Mouse (Mus musculus) embryonic facial prominence, embryonic 11.5 days (tissue): ENCODE data around the gene Cyp2j6. TPM values are rescaled to one million over a fixed set of nuclear protein-coding genes. Genes with fewer than 3 reads are reported as not detected.

ENCODE experiments used
- ATAC-seq: fragments of 200-750 bp; cut with Nextera tagmentation; replicated peaks from 2 replicates; pipeline ENCODE4 v1.8.0; 2017; ENCODE audit warnings: low read depth; ENCODE audit not compliant: insufficient number of reproducible peaks, low FRiP score, low TSS enrichment
- DNase-seq: peaks from one replicate; pipeline ENCODE4 v3.0.0-alpha.2; 2015; ENCODE audit warnings: low spot score
- H3K27ac ChIP-seq: fragments of 300-500 bp; sonication (generic); replicated peaks from 2 replicates; pipeline ENCODE4 v1.5.1; 2014; ENCODE audit warnings: mild to moderate bottlenecking, low read depth, low read length, control low read depth
- H3K27me3 ChIP-seq: fragments of 300-500 bp; sonication (generic); 2 replicates; pipeline ENCODE4 v1.6.1; 2014; ENCODE audit warnings: mild to moderate bottlenecking, low read length, moderate library complexity, mixed read lengths; ENCODE audit not compliant: control insufficient read depth, insufficient read depth
- H3K36me3 ChIP-seq: fragments of 300-500 bp; sonication (generic); replicated peaks from 2 replicates; pipeline ENCODE4 v1.6.1; 2014; ENCODE audit warnings: low read depth, mild to moderate bottlenecking, low read length, moderate library complexity, mixed read lengths; ENCODE audit not compliant: control insufficient read depth, insufficient read depth
- H3K4me1 ChIP-seq: fragments of 300-500 bp; sonication (generic); 2 replicates; pipeline ENCODE4 v1.6.1; 2014; ENCODE audit warnings: low read length, mixed read lengths; ENCODE audit not compliant: control insufficient read depth, insufficient read depth
- H3K4me2 ChIP-seq: fragments of 300-500 bp; sonication (generic); 2 replicates; pipeline ENCODE4 v1.6.1; 2014; ENCODE audit warnings: low read depth, mild to moderate bottlenecking, control low read depth, low read length, moderate library complexity
- H3K4me3 ChIP-seq: fragments of 300-500 bp; sonication (generic); 2 replicates; pipeline ENCODE4 v1.5.1; 2014; ENCODE audit warnings: low read depth, low read length, control low read depth
- H3K9ac ChIP-seq: fragments of 300-500 bp; sonication (generic); replicated peaks from 2 replicates; pipeline ENCODE4 v1.6.1; 2014; ENCODE audit warnings: mild to moderate bottlenecking, control low read depth, low read length
- H3K9me3 ChIP-seq: fragments of 300-500 bp; sonication (generic); replicated peaks from 2 replicates; pipeline ENCODE4 v1.6.1; 2016; ENCODE audit warnings: mild to moderate bottlenecking, low read length, inconsistent platforms, mixed read lengths; ENCODE audit not compliant: control insufficient read depth
- WGBS: fragments of 180-500 bp; shearing (Covaris S2); extraction: QIAGEN DNeasy Blood & Tissue Kit; methylation state at CpG from one replicate; pipeline ENCODE4 v1.1.7; 2014; 5-methylcytosine and 5-hydroxymethylcytosine counted together
- polyA plus RNA-seq: library from polyadenylated mRNA; unstranded; fragments of >200 nt; fragmentation: Nextera tagmentation; extraction: Ambion mirVana; gene quantifications from 2 replicates; pipeline ENCODE4 v1.2.1, GENCODE M21; 2014

The Cyp2j6 gene
- polyA plus RNA-seq, 1 experiment from 2014 or later, result 7.0 TPM

GRCm38 (mm10) chr4:96565808-96566207, 12.3 kb upstream of the Cyp2j6 start:
- Histone ChIP-seq H3K36me3 (no peaks in the 10 kb centered on the region), H3K9me3 (no peaks in the 10 kb centered on the region), H3K27me3 (no peaks in the 10 kb centered on the region), H3K4me3 (no peak overlapping the region), H3K4me2 (no peak overlapping the region), H3K9ac (no peak overlapping the region), H3K4me1 (no peaks in the 10 kb centered on the region), H3K27ac (no peak overlapping the region)
- no peak for ATAC-seq
- DNase-seq, result no peak

DNA sequence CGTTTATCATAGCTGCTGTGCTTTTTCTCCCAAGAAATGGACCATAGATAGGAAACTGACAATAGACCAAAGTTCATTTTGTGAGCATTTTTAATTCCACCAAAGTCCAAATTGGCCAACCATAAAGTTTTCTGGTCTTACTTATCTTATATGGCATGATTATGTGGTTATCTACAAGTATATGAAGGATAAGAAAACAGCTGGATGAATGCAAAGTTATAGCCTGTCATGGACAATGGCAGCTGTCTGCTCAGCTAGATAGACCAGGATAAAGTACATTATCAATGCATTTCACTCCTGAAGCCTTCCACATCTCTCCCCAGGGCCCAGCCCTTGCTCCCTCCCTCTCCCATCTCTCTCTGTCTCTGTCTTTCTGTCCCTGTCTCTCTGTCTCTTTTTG, 7.0 kb upstream of the Cyp2j6 start:
- Histone ChIP-seq H3K9me3 (no peaks in the 10 kb centered on the region), H3K27me3 (no peaks in the 10 kb centered on the region), H3K4me2 (no peak overlapping the region), H3K4me3 (no peak overlapping the region), H3K36me3 (no peaks in the 10 kb centered on the region), H3K4me1 (no peaks in the 10 kb centered on the region), H3K9ac (no peak overlapping the region), H3K27ac (no peak overlapping the region)
- ATAC-seq (no peak), DNase-seq (no peak)
- 83% methylated on average over 1 of the region's 1 CpGs for WGBS

DNA sequence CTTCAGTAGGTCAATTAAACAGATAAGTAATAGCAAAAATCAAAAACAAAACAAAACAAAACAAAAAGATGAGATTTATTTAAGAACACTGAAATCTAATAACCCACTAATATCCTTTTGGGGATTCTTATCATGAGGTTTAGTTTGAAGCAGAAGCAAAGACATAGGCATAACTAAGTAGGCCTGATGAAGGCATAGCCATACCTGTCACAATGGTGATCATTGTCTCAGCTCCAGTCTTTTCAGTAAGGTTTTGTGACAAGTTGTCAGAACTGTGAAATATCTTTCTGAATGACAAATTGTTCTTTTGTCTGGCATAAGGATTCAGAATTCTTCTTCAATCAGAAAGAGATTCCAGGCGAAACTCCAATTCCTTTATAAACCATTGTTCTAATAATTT, 6.3 kb upstream of the Cyp2j6 start:
- H3K4me1 ChIP-seq, result no peaks in the 10 kb centered on the region
- no peak for ATAC-seq
- 80% methylated on average over 1 of the region's 1 CpGs for WGBS
- H3K27me3 ChIP-seq, result no peaks in the 10 kb centered on the region
- no peak for DNase-seq
- no peak overlapping the region for H3K9ac ChIP-seq
- H3K4me2 ChIP-seq, result no peak overlapping the region
- H3K4me3 ChIP-seq, result no peak overlapping the region
- no peaks in the 10 kb centered on the region for H3K36me3 ChIP-seq
- no peaks in the 10 kb centered on the region for H3K9me3 ChIP-seq
- no peak overlapping the region for H3K27ac ChIP-seq

- H3K36me3 ChIP-seq, result no peaks in the 10 kb centered on the region
- ATAC-seq (no peak), DNase-seq (no peak)
- WGBS, result 93% methylated on average over 3 of the region's 3 CpGs
- no peak overlapping the region for H3K4me2 ChIP-seq
- no peaks in the 10 kb centered on the region for H3K27me3 ChIP-seq
- H3K27ac ChIP-seq, result no peak overlapping the region
- no peak overlapping the region for H3K4me3 ChIP-seq
- no peaks in the 10 kb centered on the region for H3K9me3 ChIP-seq
- H3K9ac ChIP-seq, result no peak overlapping the region
- H3K4me1 ChIP-seq, result no peaks in the 10 kb centered on the region
Measured at GRCm38 (mm10) chr4:96551619-96552018, 1.8 kb downstream of the Cyp2j6 start.

DNA sequence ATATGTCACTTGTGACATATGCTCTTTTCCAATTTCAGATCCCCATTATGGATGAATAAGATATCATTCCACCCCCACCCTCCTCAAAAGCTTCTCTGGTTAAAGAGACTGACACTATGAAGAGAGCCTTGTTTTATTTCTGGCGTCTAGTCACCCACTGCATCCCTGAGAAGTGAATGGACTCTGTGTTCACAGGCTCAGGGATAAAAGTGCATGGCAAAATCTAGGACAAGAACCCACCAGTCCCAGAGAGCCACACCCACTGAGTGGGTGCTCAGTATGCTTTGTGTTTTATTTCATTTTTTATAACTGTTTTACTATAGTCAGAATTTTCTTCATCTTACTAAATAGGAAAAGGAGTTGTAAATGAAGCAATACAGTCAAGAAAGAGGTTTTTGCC, 7.5 kb downstream of the Cyp2j6 start:
- H3K27me3 ChIP-seq, result no peaks in the 10 kb centered on the region
- 35% methylated on average over 1 of the region's 1 CpGs for WGBS
- H3K4me1 ChIP-seq, result no peaks in the 10 kb centered on the region
- H3K9ac ChIP-seq, result no peak overlapping the region
- no peak overlapping the region for H3K4me3 ChIP-seq
- no peak for ATAC-seq
- no peak overlapping the region for H3K27ac ChIP-seq
- DNase-seq, result no peak
- no peak overlapping the region for H3K4me2 ChIP-seq
- H3K9me3 ChIP-seq, result no peaks in the 10 kb centered on the region
- no peaks in the 10 kb centered on the region for H3K36me3 ChIP-seq

DNA sequence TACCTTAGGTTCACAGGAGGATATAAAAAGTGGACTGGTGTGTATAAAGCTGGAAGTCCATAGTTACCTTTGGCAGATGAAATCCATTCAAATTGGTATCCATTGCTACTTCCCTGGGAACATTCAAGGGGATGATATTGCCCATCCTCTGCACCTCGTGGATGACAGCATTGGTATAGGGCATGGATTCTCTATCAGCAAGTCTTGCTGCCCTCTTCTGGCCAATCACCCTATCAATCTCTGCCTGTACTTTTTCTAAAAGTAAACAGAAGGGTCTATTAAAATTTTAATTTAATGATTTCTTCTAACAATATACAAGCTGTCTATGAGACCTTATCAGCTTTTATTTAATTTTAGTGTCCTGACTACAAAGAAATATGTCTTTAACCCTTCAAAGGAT, 27.7 kb downstream of the Cyp2j6 start:
- no peaks in the 10 kb centered on the region for H3K9me3 ChIP-seq
- no peaks in the 10 kb centered on the region for H3K27me3 ChIP-seq
- no peak for DNase-seq
- H3K4me2 ChIP-seq, result no peak overlapping the region
- H3K4me1 ChIP-seq, result no peaks in the 10 kb centered on the region
- H3K9ac ChIP-seq, result no peak overlapping the region
- H3K36me3 ChIP-seq, result no peaks in the 10 kb centered on the region
- H3K27ac ChIP-seq, result no peak overlapping the region
- ATAC-seq, result no peak
- no peak overlapping the region for H3K4me3 ChIP-seq
- 22% methylated on average over 1 of the region's 1 CpGs for WGBS

- 77% methylated on average over 2 of the region's 2 CpGs for WGBS
- H3K9me3 ChIP-seq, result no peaks in the 10 kb centered on the region
- no peaks in the 10 kb centered on the region for H3K36me3 ChIP-seq
- ATAC-seq (no peak), DNase-seq (no peak)
- no peak overlapping the region for H3K4me2 ChIP-seq
- H3K27ac ChIP-seq, result no peak overlapping the region
- H3K4me1 ChIP-seq, result no peaks in the 10 kb centered on the region
- H3K4me3 ChIP-seq, result no peak overlapping the region
- H3K9ac ChIP-seq, result no peak overlapping the region
- no peaks in the 10 kb centered on the region for H3K27me3 ChIP-seq
Measured at GRCm38 (mm10) chr4:96522256-96522655, 31.2 kb downstream of the Cyp2j6 start.

GRCm38 (mm10) chr4:96510083-96510482, 43.4 kb downstream of the Cyp2j6 start:
- Histone ChIP-seq H3K27me3 (no peaks in the 10 kb centered on the region), H3K9me3 (no peaks in the 10 kb centered on the region), H3K9ac (no peak overlapping the region), H3K4me3 (no peak overlapping the region), H3K27ac (no peak overlapping the region), H3K36me3 (no peaks in the 10 kb centered on the region), H3K4me1 (no peaks in the 10 kb centered on the region), H3K4me2 (no peak overlapping the region)
- ATAC-seq (no peak), DNase-seq (no peak)
- WGBS, result 89% methylated on average over 3 of the region's 3 CpGs

DNA sequence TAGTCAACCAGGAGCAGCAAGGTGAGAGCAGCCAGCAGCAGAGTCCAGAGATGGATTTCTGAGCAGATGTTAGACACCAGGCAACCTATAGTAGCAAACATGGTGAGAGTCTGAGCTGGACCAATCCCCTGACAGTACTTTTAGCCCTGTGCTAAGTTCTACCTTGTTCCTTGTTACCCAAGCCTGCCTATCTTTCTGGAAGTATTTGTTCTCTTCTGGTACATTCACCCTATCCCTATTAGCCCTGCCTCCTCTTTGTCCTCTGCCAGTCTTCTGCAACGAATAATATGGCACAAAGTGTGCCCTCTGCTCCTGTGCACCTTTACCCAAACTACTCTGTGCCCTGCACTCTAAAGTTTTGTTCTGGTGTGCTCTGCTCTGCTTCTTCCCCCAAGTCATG, 46.2 kb downstream of the Cyp2j6 start, which contains the start of gene Cyp2j8:
Gene Cyp2j8 (minus strand): TSS at position 101 of the 400 bp plus-strand sequence.
- Histone ChIP-seq H3K27me3 (no peaks in the 10 kb centered on the region), H3K36me3 (no peaks in the 10 kb centered on the region), H3K4me2 (no peak within 1 kb of the TSS), H3K27ac (no peak within 1 kb of the TSS), H3K9me3 (no peaks in the 10 kb centered on the region), H3K9ac (no peak within 1 kb of the TSS), H3K4me1 (no peaks in the 10 kb centered on the region), H3K4me3 (no peak within 1 kb of the TSS)
- DNase-seq (no peak), ATAC-seq (no peak)
- 83% methylated on average over 1 of the region's 1 CpGs for WGBS
